Mouse (Mus musculus): ENCODE data around the gene Tet2. TPM values are rescaled to one million over a fixed set of nuclear protein-coding genes. Genes with fewer than 3 reads are reported as not detected.

Gene Tet2
- total and polyA plus RNA-seq, 2 experiments from 2014 or later = 17.2 to 46.5 TPM

DNA sequence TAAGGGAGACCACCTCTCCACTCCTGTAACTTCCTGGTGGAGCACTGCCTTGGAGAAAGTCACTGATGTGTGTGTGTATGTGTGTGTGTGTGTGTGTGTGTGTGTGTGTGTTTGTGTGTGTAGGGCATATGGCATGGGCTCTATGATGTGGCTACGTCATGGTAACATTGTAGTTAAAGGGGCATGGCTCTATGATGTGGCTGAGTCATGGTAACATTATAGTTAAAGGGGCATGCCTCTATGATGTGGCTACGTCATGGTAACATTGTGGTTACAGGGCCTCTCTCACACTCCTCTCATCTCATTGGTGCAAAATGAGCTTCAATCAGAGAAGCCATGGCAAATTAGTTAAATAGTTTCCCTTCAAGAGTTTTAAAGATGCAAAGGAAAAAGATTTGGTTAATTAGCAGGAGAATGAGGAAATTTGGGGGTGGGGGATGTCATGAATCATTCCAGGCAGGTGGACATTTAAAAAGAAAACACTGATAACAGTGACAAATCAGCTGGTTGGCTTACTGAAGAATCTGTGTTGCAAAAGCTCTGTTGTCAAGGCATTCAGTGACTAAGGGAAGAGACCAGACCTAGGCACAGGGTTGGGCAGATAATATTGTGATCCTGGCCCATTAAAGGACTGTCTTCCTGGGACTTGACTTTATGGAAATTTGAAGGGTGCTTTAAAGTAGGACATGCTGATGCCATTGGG lies 18.7 kb upstream of the Tet2 start:
- no peaks in the 10 kb centered on the region for H3K36me3 ChIP-seq (ENCODE audit: insufficient read depth, low read length)

DNA sequence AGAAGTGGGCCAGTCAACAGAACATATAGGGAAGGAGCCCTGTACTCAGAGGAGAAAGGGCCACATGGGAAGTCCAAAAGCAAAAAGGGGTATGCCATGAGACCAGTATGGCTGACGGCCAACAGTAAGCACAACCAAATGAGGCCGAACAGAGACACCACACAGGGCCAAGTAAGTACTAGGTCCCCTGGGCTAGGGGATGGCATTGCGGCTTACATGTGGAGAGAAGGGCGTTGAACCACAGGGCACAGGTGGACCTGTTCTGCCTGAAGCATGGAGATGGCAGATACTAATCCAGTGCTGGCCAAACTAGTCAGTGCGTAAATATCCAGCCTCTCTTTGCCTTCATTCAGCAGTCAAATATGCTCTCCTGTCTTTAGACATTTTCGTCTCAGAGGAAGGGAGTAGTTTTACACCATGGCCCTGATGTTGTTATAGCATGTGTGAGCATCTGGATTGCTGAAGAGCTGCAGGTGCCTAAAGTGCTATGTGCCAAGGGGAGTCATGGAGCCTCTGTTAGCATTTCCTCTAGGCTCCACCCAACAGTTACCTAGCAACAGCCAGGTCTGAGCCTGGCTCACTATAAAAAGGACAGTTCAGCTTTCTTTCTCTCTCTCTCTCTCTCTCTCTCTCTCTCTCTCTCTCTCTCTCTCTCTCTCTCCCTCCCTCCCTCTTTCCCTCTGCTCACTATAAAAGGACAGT lies 14.6 kb upstream of the Tet2 start:
- DNase-seq (ENCODE audit: low spot score) (no peak), ATAC-seq (ENCODE audit: low FRiP score) (0 out of 2 replicates have a peak, but pooled peaks have one; percentile 23)
- Histone ChIP-seq H3K36me3 (ENCODE audit: insufficient read depth, low read length) (no peaks in the 10 kb centered on the region), H3K27ac (ENCODE audit: low read depth, low read length) (no peak overlapping the region), H3K27me3 (ENCODE audit: insufficient read depth, low read length) (no peaks in the 10 kb centered on the region), H3K4me1 (ENCODE audit: insufficient read depth, low read length) (no peaks in the 10 kb centered on the region), H3K4me3 (ENCODE audit: low read depth, low read length) (no peak overlapping the region), H3K4me2 (ENCODE audit: low read depth, low read length, poor library complexity, severe bottlenecking) (no peak overlapping the region), H3K9ac (replicated peaks; ENCODE audit: low read length, poor library complexity, severe bottlenecking) (no peak overlapping the region), H3K9me3 (ENCODE audit: low read length) (no peaks in the 10 kb centered on the region)
- TF ChIP-seq CTCF (IDR thresholded peaks at IDR 0.05) = no peak
- WGBS = 91% methylated on average over 6 of the region's 6 CpGs

More for the DNA sequence above, 18.7 kb upstream of the Tet2 start:
- Histone ChIP-seq H3K4me1 (ENCODE audit: insufficient read depth, low read length) (no peaks in the 10 kb centered on the region), H3K9ac (replicated peaks; ENCODE audit: low read length, poor library complexity, severe bottlenecking) (no peak overlapping the region), H3K27me3 (ENCODE audit: insufficient read depth, low read length) (no peaks in the 10 kb centered on the region), H3K9me3 (ENCODE audit: low read length) (no peaks in the 10 kb centered on the region), H3K27ac (ENCODE audit: low read depth, low read length) (no peak overlapping the region), H3K4me2 (ENCODE audit: low read depth, low read length, poor library complexity, severe bottlenecking) (no peak overlapping the region), H3K4me3 (ENCODE audit: low read depth, low read length) (no peak overlapping the region)
- ATAC-seq (ENCODE audit: low FRiP score) = no peak
- 86% methylated on average over 2 of the region's 2 CpGs for WGBS
- DNase-seq (ENCODE audit: low spot score) = no peak
- no peak for TF ChIP-seq CTCF (IDR thresholded peaks at IDR 0.05)

DNA sequence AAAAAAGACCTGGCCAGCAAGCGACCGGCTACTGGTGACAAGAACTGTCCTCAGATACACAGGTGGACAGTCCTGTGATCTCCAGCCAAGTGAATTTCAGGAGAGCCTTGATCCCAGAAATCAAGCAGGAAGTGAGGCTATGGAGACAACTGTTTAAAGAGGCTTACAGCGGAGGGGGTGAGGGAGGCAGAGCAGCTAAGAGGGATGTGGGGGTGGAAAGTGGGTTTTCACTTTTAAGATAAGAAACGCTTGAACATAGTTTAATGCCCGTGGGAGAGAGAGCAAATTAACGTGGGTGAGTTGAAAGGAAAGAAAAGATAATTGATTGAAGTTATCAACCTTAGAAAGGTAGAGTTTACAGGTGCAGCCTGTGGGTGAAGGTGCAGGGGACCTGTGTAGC lies 12.7 kb upstream of the Tet2 start:
- no peak overlapping the region for H3K9ac ChIP-seq (replicated peaks; ENCODE audit: low read length, poor library complexity, severe bottlenecking)
- 70% methylated on average over 6 of the region's 6 CpGs for WGBS

DNA sequence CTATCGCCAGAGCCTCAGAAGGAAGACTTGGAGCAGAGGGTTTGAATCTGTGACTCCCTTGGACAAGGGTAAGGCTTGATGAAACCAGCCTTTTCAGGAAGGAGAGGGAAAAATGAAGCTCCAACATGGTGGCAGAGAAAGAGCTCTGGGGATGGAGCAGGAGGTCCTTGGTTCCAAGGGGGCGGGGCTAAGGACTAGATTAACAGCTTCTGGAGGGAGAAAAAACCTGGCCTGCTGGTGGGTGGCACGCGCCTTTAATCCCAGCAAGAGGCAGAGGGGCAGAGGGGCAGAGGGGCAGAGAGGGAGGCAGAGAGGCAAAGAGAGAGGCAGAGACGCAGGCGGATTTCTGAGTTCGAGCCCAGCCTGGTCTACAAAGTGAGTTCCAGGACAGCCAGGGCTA lies 12.2 kb upstream of the Tet2 start:
- Histone ChIP-seq H3K4me3 (ENCODE audit: low read depth, low read length) (no peak overlapping the region), H3K9me3 (ENCODE audit: low read length) (no peaks in the 10 kb centered on the region), H3K36me3 (ENCODE audit: insufficient read depth, low read length) (no peaks in the 10 kb centered on the region), H3K4me2 (ENCODE audit: low read depth, low read length, poor library complexity, severe bottlenecking) (no peak overlapping the region), H3K9ac (replicated peaks; ENCODE audit: low read length, poor library complexity, severe bottlenecking) (no peak overlapping the region), H3K27me3 (ENCODE audit: insufficient read depth, low read length) (no peaks in the 10 kb centered on the region), H3K27ac (ENCODE audit: low read depth, low read length) (no peak overlapping the region), H3K4me1 (ENCODE audit: insufficient read depth, low read length) (no peaks in the 10 kb centered on the region)
- no peak for TF ChIP-seq CTCF (IDR thresholded peaks at IDR 0.05)
- ATAC-seq (ENCODE audit: low FRiP score) (no peak), DNase-seq (ENCODE audit: low spot score) (no peak)
- WGBS = 81% methylated on average over 7 of the region's 7 CpGs

More for the DNA sequence above, 12.7 kb upstream of the Tet2 start:
- Histone ChIP-seq H3K4me3 (ENCODE audit: low read depth, low read length) (no peak overlapping the region), H3K9me3 (ENCODE audit: low read length) (no peaks in the 10 kb centered on the region), H3K36me3 (ENCODE audit: insufficient read depth, low read length) (no peaks in the 10 kb centered on the region), H3K4me2 (ENCODE audit: low read depth, low read length, poor library complexity, severe bottlenecking) (no peak overlapping the region), H3K27ac (ENCODE audit: low read depth, low read length) (no peak overlapping the region), H3K4me1 (ENCODE audit: insufficient read depth, low read length) (no peaks in the 10 kb centered on the region), H3K27me3 (ENCODE audit: insufficient read depth, low read length) (no peaks in the 10 kb centered on the region)
- no peak for TF ChIP-seq CTCF (IDR thresholded peaks at IDR 0.05)
- ATAC-seq (ENCODE audit: low FRiP score) (no peak), DNase-seq (ENCODE audit: low spot score) (no peak)

DNA sequence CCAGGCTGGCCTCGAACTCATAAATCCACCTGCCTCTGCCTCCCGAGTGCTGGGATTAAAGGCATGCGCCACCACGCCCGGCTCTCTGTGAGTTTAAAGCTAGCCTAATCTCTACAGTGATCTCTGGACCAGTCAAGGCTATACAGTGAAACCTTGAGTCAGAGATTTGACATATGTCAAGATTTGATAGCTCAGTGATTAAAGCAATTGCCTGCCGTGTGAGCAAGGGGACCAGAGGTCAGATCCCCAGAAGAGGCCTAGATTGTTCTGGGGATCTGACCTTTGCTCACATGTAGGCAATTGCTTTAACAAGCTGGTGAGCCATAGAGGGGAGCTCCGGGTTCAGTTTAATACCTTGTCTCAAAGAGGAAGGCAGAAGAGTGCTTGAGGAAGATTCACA lies 10.4 kb upstream of the Tet2 start:
- H3K4me1 ChIP-seq (ENCODE audit: insufficient read depth, low read length) = no peaks in the 10 kb centered on the region
- H3K9me3 ChIP-seq (ENCODE audit: low read length) = no peaks in the 10 kb centered on the region
- TF ChIP-seq CTCF (IDR thresholded peaks at IDR 0.05) = no peak
- H3K27ac ChIP-seq (ENCODE audit: low read depth, low read length) = no peak overlapping the region
- DNase-seq (ENCODE audit: low spot score) (no peak), ATAC-seq (ENCODE audit: low FRiP score) (no peak)
- H3K27me3 ChIP-seq (ENCODE audit: insufficient read depth, low read length) = no peaks in the 10 kb centered on the region
- no peak overlapping the region for H3K4me2 ChIP-seq (ENCODE audit: low read depth, low read length, poor library complexity, severe bottlenecking)
- no peak overlapping the region for H3K4me3 ChIP-seq (ENCODE audit: low read depth, low read length)
- H3K9ac ChIP-seq (replicated peaks; ENCODE audit: low read length, poor library complexity, severe bottlenecking) = no peak overlapping the region
- no peaks in the 10 kb centered on the region for H3K36me3 ChIP-seq (ENCODE audit: insufficient read depth, low read length)
- WGBS = 85% methylated on average over 7 of the region's 7 CpGs

DNA sequence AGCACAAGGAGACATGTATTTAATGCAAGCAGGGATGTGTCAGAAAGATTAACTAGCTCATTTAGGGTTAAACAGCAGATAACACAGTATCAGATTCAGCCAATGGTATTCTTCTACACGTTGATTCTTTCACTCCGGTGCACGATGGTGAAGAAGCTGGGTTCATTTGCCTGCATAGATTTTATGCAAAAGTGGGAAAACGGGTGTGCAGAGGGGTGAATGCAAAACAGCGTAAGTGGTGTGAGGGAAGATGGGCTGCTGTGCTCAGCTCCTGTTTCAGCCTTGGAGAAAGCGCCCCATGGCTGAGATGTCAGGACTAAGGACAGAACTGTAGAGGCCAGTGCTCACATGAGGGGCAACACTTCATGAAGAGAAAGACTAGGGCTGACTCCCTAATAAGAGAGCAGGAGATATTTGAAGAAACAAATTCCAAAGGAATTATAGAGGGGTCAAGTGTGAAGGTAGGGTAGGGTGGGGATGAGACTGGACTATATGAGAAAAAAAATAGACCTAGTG lies 9.7 kb upstream of the Tet2 start:
- WGBS = 84% methylated on average over 6 of the region's 6 CpGs
- no peak for DNase-seq (ENCODE audit: low spot score)
- H3K36me3 ChIP-seq (ENCODE audit: insufficient read depth, low read length) = no peaks in the 10 kb centered on the region
- H3K4me2 ChIP-seq (ENCODE audit: low read depth, low read length, poor library complexity, severe bottlenecking) = no peak overlapping the region
- TF ChIP-seq CTCF (IDR thresholded peaks at IDR 0.05) = no peak
- H3K9me3 ChIP-seq (ENCODE audit: low read length) = no peaks in the 10 kb centered on the region
- ATAC-seq (ENCODE audit: low FRiP score) = no peak
- H3K27ac ChIP-seq (ENCODE audit: low read depth, low read length) = no peak overlapping the region
- H3K27me3 ChIP-seq (ENCODE audit: insufficient read depth, low read length) = no peaks in the 10 kb centered on the region
- H3K9ac ChIP-seq (replicated peaks; ENCODE audit: low read length, poor library complexity, severe bottlenecking) = no peak overlapping the region
- no peak overlapping the region for H3K4me3 ChIP-seq (ENCODE audit: low read depth, low read length)
- no peaks in the 10 kb centered on the region for H3K4me1 ChIP-seq (ENCODE audit: insufficient read depth, low read length)
